Mouse (Mus musculus) small intestine, adult 2 months (tissue): ENCODE data around the gene Csrp2.

ENCODE experiments used
- CTCF ChIP-seq: fragments of 200-500 bp; IDR thresholded peaks from 2 replicates; pipeline ENCODE4 v1.5.1; 2012; ENCODE audit warnings: low read depth, mild to moderate bottlenecking, control low read depth, inconsistent platforms, low read length, moderate library complexity, mixed read lengths; ENCODE audit not compliant: insufficient replicate concordance, insufficient read length; ENCODE audit errors: extremely low read depth
- POLR2A ChIP-seq: fragments of 200-500 bp; IDR thresholded peaks from 2 replicates; pipeline ENCODE4 v1.6.1; 2012; ENCODE audit warnings: low read depth, mild to moderate bottlenecking, control low read depth, inconsistent platforms, low read length, moderate library complexity

DNA sequence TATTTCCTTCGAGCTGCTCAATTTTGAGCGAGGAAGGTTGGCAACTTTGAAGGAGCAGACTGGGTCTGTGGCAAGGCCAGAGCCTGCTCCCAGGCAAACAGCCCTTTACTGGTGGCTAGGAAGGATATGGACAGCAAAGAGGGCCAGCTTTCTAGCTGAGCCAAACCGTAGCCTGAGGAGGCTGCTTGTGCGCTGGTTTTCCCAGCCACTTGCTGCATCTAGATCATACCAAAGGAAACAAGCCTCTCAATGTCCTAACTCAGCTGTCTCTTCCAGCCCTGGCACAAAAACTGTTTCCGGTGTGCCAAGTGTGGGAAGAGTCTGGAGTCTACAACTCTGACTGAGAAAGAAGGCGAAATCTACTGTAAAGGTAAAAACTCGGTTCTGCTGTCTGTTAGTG lies 18.8 kb downstream of the Csrp2 start:
- TF ChIP-seq POLR2A, result no peak
- TF ChIP-seq CTCF, result no peak
